Mouse (Mus musculus) small intestine, adult 2 months (tissue): ENCODE measurements at regions not wholly inside any gene's neighbourhood (a gene's known extent, or its start where the extent isn't known, plus 50 kb on each side); places are given as distances from the start of the nearest gene placed in this dataset.

Source experiments
- CTCF ChIP-seq: fragments of 200-500 bp; IDR thresholded peaks from 2 replicates; pipeline ENCODE4 v1.5.1; 2012; ENCODE audit warnings: low read depth, mild to moderate bottlenecking, control low read depth, inconsistent platforms, low read length, moderate library complexity, mixed read lengths; ENCODE audit not compliant: insufficient replicate concordance, insufficient read length; ENCODE audit errors: extremely low read depth
- POLR2A ChIP-seq: fragments of 200-500 bp; IDR thresholded peaks from 2 replicates; pipeline ENCODE4 v1.6.1; 2012; ENCODE audit warnings: low read depth, mild to moderate bottlenecking, control low read depth, inconsistent platforms, low read length, moderate library complexity

- TF ChIP-seq CTCF (no peak), POLR2A (no peak)
Measured at GRCm38 (mm10) chr10:91326144-91326655, 145.1 kb upstream of the Tmpo start.
